Mouse (Mus musculus) intestine, embryonic 14.5 days (tissue): ENCODE results near the gene Rack1. TPM values are rescaled to one million over a fixed set of nuclear protein-coding genes. Genes with fewer than 3 reads are reported as not detected.
A peak's percentile ranks its signal among the peaks of the same experiment; 100 is the strongest.

Experiments used
- ATAC-seq: fragments of 200-750 bp; cut with Nextera tagmentation; replicated peaks from 2 replicates; pipeline ENCODE4 v1.8.0; 2017; ENCODE audit warnings: low read depth, moderate number of reproducible peaks, moderate TSS enrichment, moderate library complexity; ENCODE audit not compliant: low FRiP score, low TSS enrichment
- DNase-seq: peaks from one replicate; pipeline ENCODE4 v3.0.0-alpha.2; 2018; ENCODE audit warnings: low spot score
- H3K27ac ChIP-seq: fragments of 300-500 bp; sonication (generic); 2 replicates; pipeline ENCODE4 v1.5.1; 2014; ENCODE audit warnings: low read depth, mild to moderate bottlenecking, control low read depth
- H3K27me3 ChIP-seq: fragments of 300-500 bp; sonication (generic); replicated peaks from 2 replicates; pipeline ENCODE4 v1.6.1; 2014; ENCODE audit warnings: low read length, control low read depth; ENCODE audit not compliant: control insufficient read depth, insufficient read depth
- H3K36me3 ChIP-seq: fragments of 300-500 bp; sonication (generic); 2 replicates; pipeline ENCODE4 v1.6.1; 2014; ENCODE audit warnings: low read length, control low read depth; ENCODE audit not compliant: control insufficient read depth, insufficient read depth
- H3K4me1 ChIP-seq: fragments of 300-500 bp; sonication (generic); replicated peaks from 2 replicates; pipeline ENCODE4 v1.6.1; 2014; ENCODE audit warnings: low read length, control low read depth, mixed read lengths; ENCODE audit not compliant: control insufficient read depth, insufficient read depth
- H3K4me2 ChIP-seq: fragments of 300-500 bp; sonication (generic); 2 replicates; pipeline ENCODE4 v1.6.1; 2014; ENCODE audit warnings: low read length
- H3K4me3 ChIP-seq: fragments of 300-500 bp; sonication (generic); 2 replicates; pipeline ENCODE4 v1.5.1; 2014; ENCODE audit warnings: low read depth, low read length, control low read depth, mixed read lengths
- H3K9ac ChIP-seq: fragments of 300-500 bp; sonication (generic); 2 replicates; pipeline ENCODE4 v1.6.1; 2014; ENCODE audit warnings: mild to moderate bottlenecking, low read length
- H3K9me3 ChIP-seq: fragments of 300-500 bp; sonication (generic); 2 replicates; pipeline ENCODE4 v1.6.1; 2016; ENCODE audit warnings: low read length, control low read depth; ENCODE audit not compliant: control insufficient read depth
- whole genome bisulfite sequencing: fragments of 180-500 bp; shearing (Covaris S2); extraction: QIAGEN DNeasy Blood & Tissue Kit; methylation state at CpG from one replicate; pipeline ENCODE4 v1.1.7; 2014; 5-methylcytosine and 5-hydroxymethylcytosine counted together
- polyA plus RNA-seq: library from polyadenylated mRNA; unstranded; fragments of >200 nt; fragmentation: Nextera tagmentation; extraction: Ambion mirVana; gene quantifications from 2 replicates; pipeline ENCODE4 v1.2.1, GENCODE M21; 2014

The Rack1 gene
- polyA plus RNA-seq, 1 experiment from 2014 or later = 1,145 TPM

DNA sequence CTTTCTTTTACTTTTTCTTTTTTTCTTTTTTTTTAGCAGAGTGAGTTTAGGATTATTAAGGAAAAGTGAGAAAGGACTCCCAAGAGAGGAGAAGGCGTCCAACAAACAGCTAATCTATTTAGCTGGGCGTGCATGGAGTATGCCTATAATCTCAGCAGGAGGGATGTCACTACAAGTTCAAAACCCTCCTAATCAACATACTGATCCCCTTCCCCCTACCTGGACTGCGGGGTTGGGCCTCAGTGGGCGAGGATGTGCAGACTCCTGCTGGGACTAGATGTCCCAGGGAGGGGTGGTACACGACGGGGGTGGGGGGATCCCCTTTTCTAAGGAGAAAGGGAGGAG lies 26.6 kb downstream of the Rack1 start:
- peak overlapping the region; percentile 43; the same call in 1 of the 2 replicates for H3K27ac ChIP-seq
- peak overlapping the region; percentile 51 for H3K4me3 ChIP-seq
- H3K9ac ChIP-seq = peak overlapping the region; percentile 38
- WGBS = under 1% methylated on average over 6 of the region's 6 CpGs
- ATAC-seq = 0 out of 2 replicates have a peak, but pooled peaks have one; percentile 21
- peaks cover 13% of the 10 kb centered on the region; the same call in 1 of the 2 replicates for H3K4me1 ChIP-seq
- peak overlapping the region; percentile 46 for H3K4me2 ChIP-seq
- H3K27me3 ChIP-seq = no peaks in the 10 kb centered on the region; the same call in 1 of the 2 replicates
- H3K36me3 ChIP-seq = no peaks in the 10 kb centered on the region
- no peak for DNase-seq
- H3K9me3 ChIP-seq = no peaks in the 10 kb centered on the region

- no peaks in the 10 kb centered on the region for H3K36me3 ChIP-seq
- no peaks in the 10 kb centered on the region for H3K9me3 ChIP-seq
- no peaks in the 10 kb centered on the region; the same call in 1 of the 2 replicates for H3K27me3 ChIP-seq
- 71% methylated on average over 6 of the region's 6 CpGs for WGBS
- DNase-seq (no peak), ATAC-seq (no peak)
- H3K4me3 ChIP-seq = no peak overlapping the region
- H3K4me1 ChIP-seq = peaks cover 13% of the 10 kb centered on the region; the same call in 1 of the 2 replicates
- H3K9ac ChIP-seq = no peak overlapping the region
- H3K4me2 ChIP-seq = no peak overlapping the region
- H3K27ac ChIP-seq = no peak overlapping the region
These were observed 27.8 kb downstream of the Rack1 start for GRCm38 (mm10) chr11:48827926-48828325.

- no peak overlapping the region for H3K4me3 ChIP-seq
- no peaks in the 10 kb centered on the region for H3K4me1 ChIP-seq
- H3K27me3 ChIP-seq = no peaks in the 10 kb centered on the region
- no peak for DNase-seq
- ATAC-seq = no peak
- H3K9ac ChIP-seq = no peak overlapping the region
- no peaks in the 10 kb centered on the region for H3K36me3 ChIP-seq
- no peak overlapping the region for H3K4me2 ChIP-seq
- no peaks in the 10 kb centered on the region for H3K9me3 ChIP-seq
- H3K27ac ChIP-seq = no peak overlapping the region
- 63% methylated on average over 2 of the region's 2 CpGs for WGBS
These were observed 30.1 kb downstream of the Rack1 start for GRCm38 (mm10) chr11:48830279-48830678.

DNA sequence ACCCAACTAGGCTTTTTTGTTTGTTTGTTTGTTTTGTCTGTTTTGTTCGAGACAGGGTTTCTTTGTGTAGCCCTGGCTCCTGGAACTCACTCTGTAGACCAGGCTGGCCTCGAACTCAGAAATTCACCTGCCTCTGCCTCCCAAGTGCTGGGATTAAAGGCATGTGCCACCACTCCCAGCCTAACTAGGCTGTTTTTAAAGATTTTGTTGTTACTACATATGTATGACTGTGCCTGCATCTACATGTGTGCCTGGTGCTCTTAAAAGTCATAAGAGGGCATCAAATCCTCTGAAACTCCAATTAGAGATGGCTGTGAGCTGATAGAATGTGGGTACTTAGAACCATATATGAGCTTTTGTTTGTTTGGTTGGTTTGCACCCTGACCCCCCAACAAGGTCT lies 31.1 kb downstream of the Rack1 start:
- no peaks in the 10 kb centered on the region for H3K4me1 ChIP-seq
- DNase-seq (no peak), ATAC-seq (no peak)
- H3K36me3 ChIP-seq = no peaks in the 10 kb centered on the region
- H3K27ac ChIP-seq = no peak overlapping the region
- no peak overlapping the region for H3K4me3 ChIP-seq
- WGBS = 90% methylated on average over 2 of the region's 2 CpGs
- H3K9ac ChIP-seq = no peak overlapping the region
- H3K4me2 ChIP-seq = no peak overlapping the region
- 0 out of 2 replicates have a peak, but pooled peaks cover under 1% of the 10 kb centered on the region for H3K27me3 ChIP-seq
- no peaks in the 10 kb centered on the region for H3K9me3 ChIP-seq

GRCm38 (mm10) chr11:48833078-48833730 lies 33.1 kb downstream of the Rack1 start:
- H3K27me3 ChIP-seq = 0 out of 2 replicates have a peak, but pooled peaks cover 7% of the 10 kb centered on the region
- H3K9me3 ChIP-seq = no peaks in the 10 kb centered on the region
- ATAC-seq = no peak
- H3K4me1 ChIP-seq = peaks cover 6% of the 10 kb centered on the region
- H3K27ac ChIP-seq = no peak overlapping the region
- 35% methylated on average over 9 of the region's 9 CpGs for WGBS
- peak overlapping the region; percentile 78 for H3K4me3 ChIP-seq
- H3K36me3 ChIP-seq = no peaks in the 10 kb centered on the region
- no peak for DNase-seq
- no peak overlapping the region for H3K9ac ChIP-seq
- peak overlapping the region; percentile 66 for H3K4me2 ChIP-seq

GRCm38 (mm10) chr11:48833731-48834639 lies 33.9 kb downstream of the Rack1 start:
- no peaks in the 10 kb centered on the region for H3K9me3 ChIP-seq
- DNase-seq (peak; percentile 99), ATAC-seq (peak; percentile 86)
- H3K9ac ChIP-seq = peak overlapping the region; percentile 61
- peak overlapping the region; percentile 66 for H3K4me2 ChIP-seq
- peaks cover 11% of the 10 kb centered on the region for H3K4me1 ChIP-seq
- 0 out of 2 replicates have a peak, but pooled peaks cover 7% of the 10 kb centered on the region for H3K27me3 ChIP-seq
- H3K4me3 ChIP-seq = peak overlapping the region; percentile 78
- H3K27ac ChIP-seq = peak overlapping the region; percentile 78
- WGBS = 1% methylated on average over 30 of the region's 30 CpGs
- no peaks in the 10 kb centered on the region for H3K36me3 ChIP-seq

DNA sequence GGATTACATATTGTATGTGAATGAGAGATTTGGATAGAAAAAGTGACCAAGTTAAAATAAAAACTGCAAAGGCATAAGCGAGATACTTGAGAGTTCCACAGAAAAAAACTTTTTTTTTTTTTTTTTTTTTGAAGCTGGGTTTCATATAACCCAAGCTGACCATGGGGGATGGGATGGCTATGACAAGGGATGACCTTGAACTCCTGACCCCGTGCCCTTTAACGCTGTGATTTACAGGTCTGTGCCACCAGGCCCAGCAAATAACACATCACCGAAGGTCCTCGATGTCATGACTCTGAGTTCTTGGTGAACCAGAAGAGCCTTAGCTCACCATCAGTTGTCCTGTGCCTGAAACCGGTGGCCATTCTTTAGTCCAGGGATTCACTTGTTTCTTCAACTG lies 35.8 kb downstream of the Rack1 start:
- H3K4me3 ChIP-seq = no peak overlapping the region
- 75% methylated on average over 6 of the region's 6 CpGs for WGBS
- 0 out of 2 replicates have a peak, but pooled peaks cover 7% of the 10 kb centered on the region for H3K27me3 ChIP-seq
- no peak overlapping the region for H3K4me2 ChIP-seq
- H3K9ac ChIP-seq = no peak overlapping the region
- no peaks in the 10 kb centered on the region for H3K36me3 ChIP-seq
- H3K4me1 ChIP-seq = peaks cover 11% of the 10 kb centered on the region
- H3K27ac ChIP-seq = no peak overlapping the region
- ATAC-seq (no peak), DNase-seq (no peak)
- no peaks in the 10 kb centered on the region for H3K9me3 ChIP-seq

DNA sequence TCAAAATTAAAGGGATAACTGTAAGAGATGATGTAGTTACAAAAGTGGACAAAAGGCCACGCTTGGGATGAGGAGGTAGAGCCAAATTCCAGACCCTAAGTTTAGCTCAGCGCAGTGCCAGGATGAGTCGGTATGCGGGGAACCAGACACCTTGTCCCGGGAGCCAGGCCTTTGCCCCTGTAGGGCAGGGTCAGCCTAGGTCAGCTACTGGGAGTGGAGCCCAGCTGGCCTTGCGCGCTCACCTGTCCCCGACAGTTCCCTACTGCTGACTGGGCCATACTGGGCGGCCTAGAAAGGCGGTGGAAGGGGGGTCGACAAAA lies 36.8 kb downstream of the Rack1 start:
- H3K9ac ChIP-seq = peak overlapping the region; percentile 60
- H3K4me1 ChIP-seq = peaks cover 11% of the 10 kb centered on the region
- no peaks in the 10 kb centered on the region for H3K36me3 ChIP-seq
- ATAC-seq (no peak), DNase-seq (no peak)
- peak overlapping the region; percentile 65 for H3K4me2 ChIP-seq
- H3K4me3 ChIP-seq = peak overlapping the region; percentile 92
- no peak overlapping the region for H3K27ac ChIP-seq
- WGBS = 12% methylated on average over 11 of the region's 11 CpGs
- H3K27me3 ChIP-seq = 0 out of 2 replicates have a peak, but pooled peaks cover 7% of the 10 kb centered on the region
- no peaks in the 10 kb centered on the region for H3K9me3 ChIP-seq
